Mouse (Mus musculus) small intestine, adult 2 months (tissue): ENCODE data around the gene Rbms3.

Experiments used
- CTCF ChIP-seq: fragments of 200-500 bp; IDR thresholded peaks from 2 replicates; pipeline ENCODE4 v1.5.1; 2012; ENCODE audit warnings: low read depth, mild to moderate bottlenecking, control low read depth, inconsistent platforms, low read length, moderate library complexity, mixed read lengths; ENCODE audit not compliant: insufficient replicate concordance, insufficient read length; ENCODE audit errors: extremely low read depth
- POLR2A ChIP-seq: fragments of 200-500 bp; IDR thresholded peaks from 2 replicates; pipeline ENCODE4 v1.6.1; 2012; ENCODE audit warnings: low read depth, mild to moderate bottlenecking, control low read depth, inconsistent platforms, low read length, moderate library complexity

DNA sequence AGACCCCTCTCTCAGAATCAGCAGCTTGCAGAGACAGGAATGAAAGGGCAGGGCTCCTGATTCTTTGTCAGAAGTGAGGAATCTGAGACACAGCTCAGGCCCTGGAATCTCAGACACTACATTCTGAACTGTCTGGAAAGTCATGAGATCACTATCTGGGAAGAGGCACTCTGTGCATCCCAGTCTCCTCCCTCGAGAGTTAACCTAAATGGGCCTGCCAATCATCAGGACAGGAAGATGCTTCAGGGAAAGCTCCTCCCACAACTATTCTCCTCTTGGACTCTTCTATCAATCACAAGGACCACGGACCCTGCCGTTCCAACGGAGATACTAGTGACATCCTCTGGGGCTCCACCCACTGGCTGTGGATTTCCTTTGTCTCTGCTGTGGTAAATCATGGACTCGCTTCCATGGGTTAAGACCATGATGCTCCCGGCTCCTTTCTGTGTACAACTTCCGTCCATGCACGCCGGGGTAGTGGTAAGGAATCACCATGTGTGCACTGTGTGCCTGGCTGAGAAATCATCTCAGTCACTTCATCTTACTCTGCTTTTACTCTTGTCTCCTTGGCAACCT lies 473.3 kb downstream of the Rbms3 start:
- TF ChIP-seq CTCF (no peak), POLR2A (no peak)
